Mouse (Mus musculus): Measurements from ENCODE around the gene Mrps34. TPM values are rescaled to one million over a fixed set of nuclear protein-coding genes. Genes with fewer than 3 reads are reported as not detected.

The Mrps34 gene
- total RNA-seq, 1 experiment from 2014 or later = 189 TPM

- no peak for DNase-seq
Measured at GRCm38 (mm10) chr17:24881738-24882440, 13.0 kb upstream of the Mrps34 start.

- no peak for DNase-seq
Measured at GRCm38 (mm10) chr17:24884391-24884790, 10.5 kb upstream of the Mrps34 start.

- DNase-seq = no peak
Measured at GRCm38 (mm10) chr17:24885356-24886133, 9.4 kb upstream of the Mrps34 start.

- DNase-seq = peak; percentile 98
Measured at GRCm38 (mm10) chr17:24886134-24886931, 8.6 kb upstream of the Mrps34 start, which contains the start of the genes Nubp2 and Spsb3. TSS of gene Nubp2 (minus strand) at chr17:24886349. TSS of gene Spsb3 (plus strand) at chr17:24886643.

GRCm38 (mm10) chr17:24886932-24887271, 8.0 kb upstream of the Mrps34 start:
- no peak for DNase-seq

GRCm38 (mm10) chr17:24887291-24888080, 7.4 kb upstream of the Mrps34 start:
- no peak for DNase-seq

GRCm38 (mm10) chr17:24888862-24889261, 6.1 kb upstream of the Mrps34 start:
- no peak for DNase-seq

GRCm38 (mm10) chr17:24890151-24891092, 4.5 kb upstream of the Mrps34 start:
- no peak for DNase-seq

GRCm38 (mm10) chr17:24891321-24891720, 3.6 kb upstream of the Mrps34 start:
- no peak for DNase-seq

GRCm38 (mm10) chr17:24892785-24893184, 2.1 kb upstream of the Mrps34 start:
- no peak for DNase-seq

GRCm38 (mm10) chr17:24893276-24893675, 1.6 kb upstream of the Mrps34 start:
- no peak for DNase-seq

- DNase-seq = no peak
Measured at GRCm38 (mm10) chr17:24894061-24894994, 588 bp upstream of the Mrps34 start.

GRCm38 (mm10) chr17:24895571-24896240, 790 bp downstream of the Mrps34 start:
- peak; percentile 57 for DNase-seq

- peak; percentile 83 for DNase-seq
Measured at GRCm38 (mm10) chr17:24896241-24896992, 1.5 kb downstream of the Mrps34 start, which contains the start of gene Nme3. TSS of gene Nme3 (plus strand) at chr17:24896500.

- no peak for DNase-seq
Measured at GRCm38 (mm10) chr17:24896993-24897269, 2.0 kb downstream of the Mrps34 start.

GRCm38 (mm10) chr17:24897600-24897999, 2.7 kb downstream of the Mrps34 start:
- peak; percentile 50 for DNase-seq

GRCm38 (mm10) chr17:24898041-24898854, 3.3 kb downstream of the Mrps34 start:
- no peak for DNase-seq
